8 mouse cellular contexts compared by ENCODE assay signal in the genomic region with DNA sequence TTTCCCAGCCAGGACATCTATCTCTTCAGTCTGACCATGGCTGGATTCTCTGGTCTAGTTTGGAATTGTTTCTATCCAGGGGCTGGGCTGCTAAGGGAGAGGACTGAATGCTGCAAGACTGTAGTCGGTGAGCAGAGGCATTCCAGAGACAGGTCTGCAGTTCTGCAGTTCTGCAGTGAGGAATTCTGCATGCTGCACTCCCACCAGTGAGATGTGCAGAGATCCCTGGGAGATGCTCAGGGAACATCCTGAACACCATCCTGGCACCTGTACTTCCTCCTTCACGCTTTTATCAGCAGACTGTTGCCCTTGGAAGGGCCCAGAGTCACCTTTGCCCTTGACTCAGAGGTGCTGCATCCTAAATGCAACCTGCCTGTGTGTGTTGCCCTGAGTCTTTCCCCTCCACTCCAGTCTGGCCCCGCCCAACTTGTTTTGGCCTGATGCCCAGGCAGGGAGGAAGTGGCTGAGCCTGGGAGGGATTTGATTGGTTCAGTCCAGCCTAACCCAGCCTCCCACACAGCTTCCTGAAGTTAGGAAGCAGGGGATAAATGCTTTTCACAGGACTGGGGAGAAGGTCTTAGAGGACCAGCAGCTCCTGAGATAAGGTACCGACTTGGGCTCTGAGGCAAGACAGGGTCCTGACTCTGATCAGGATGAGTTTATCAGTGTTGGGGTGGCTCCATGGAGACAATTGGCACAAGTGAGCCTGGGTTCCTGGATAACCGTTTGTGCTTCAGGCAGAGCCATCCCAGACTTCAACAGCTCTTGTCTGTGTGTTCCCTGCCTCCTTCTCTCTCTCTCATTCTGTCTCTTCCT. TPM values are rescaled to one million over a fixed set of nuclear protein-coding genes. Genes with fewer than 3 reads are reported as not detected.
DNase-seq lines count a peak whose midpoint lies in the region; ATAC-seq and TF ChIP-seq lines count a peak whose summit lies in the region.
"Not testable (repeated sequence)": the region's sequence is repeated elsewhere in the genome, so short reads cannot be mapped to it uniquely, and the experiment has no call there.

A gene (plus strand): TSS at position 508 of the 816 bp plus-strand sequence.

- H3K27ac ChIP-seq in CH12.LX (ENCODE audit: insufficient read depth, low read depth); forebrain, embryonic 14.5 days (ENCODE audit: low read depth, low read length); liver, embryonic 16.5 days (ENCODE audit: low read length); neural tube, embryonic 12.5 days: not testable (repeated sequence)
- peak within 1 kb of the TSS; percentile 63 for H3K27ac ChIP-seq in stomach, postnatal 0 days (replicated peaks)

- DNase-seq in CH12.LX (ENCODE audit: extremely low read depth): peak; percentile 75
- peak; percentile 14 for DNase-seq in c-Kit-positive CD71-positive TER-119-positive erythroid progenitor cells, embryonic 14.5 days (ENCODE audit: low spot score)
- peak; percentile 94 for DNase-seq in forebrain, embryonic 14.5 days (ENCODE audit: low spot score)
- DNase-seq in heart, postnatal 10 days: peak; percentile 96 to 98
- DNase-seq in large intestine, adult 2 months (ENCODE audit: low read depth, low spot score): peak; percentile 96
- peak; percentile 95 for DNase-seq in stomach, postnatal 0 days (ENCODE audit: low spot score)

- dilution Hi-C loops in CH12.LX (cut with MboI; ENCODE audit: extremely low pct_ligation_motif_present, extremely low pct_unique_long_range_greater_than_20kb, low sequenced_read_pairs): not testable (repeated sequence)

- intact Hi-C loops in heart, postnatal 10 days (cut with DNase I): not testable (repeated sequence)

- H3K4me3 ChIP-seq in CH12.LX (replicated peaks in 1 of 3; ENCODE audit: low read depth in 2 of 3, low read length in 2 of 3, poor library complexity in 1 of 3): peak within 1 kb of the TSS; percentile 65 to 100 (median 70)
- H3K4me3 ChIP-seq in forebrain, embryonic 14.5 days (ENCODE audit: low read depth, low read length): peak within 1 kb of the TSS; percentile 40
- peak within 1 kb of the TSS; percentile 42 for H3K4me3 ChIP-seq in liver, embryonic 16.5 days (ENCODE audit: low read depth, low read length)
- H3K4me3 ChIP-seq in neural tube, embryonic 12.5 days: peak within 1 kb of the TSS; percentile 41
- H3K4me3 ChIP-seq in stomach, postnatal 0 days (ENCODE audit: low read depth, low read length): peak within 1 kb of the TSS; percentile 41

- WGBS in forebrain, embryonic 14.5 days: 7% methylated on average over 5 of the region's 5 CpGs
- 2% methylated on average over 5 of the region's 5 CpGs for WGBS in large intestine, adult 2 months
- 5% methylated on average over 5 of the region's 5 CpGs for WGBS in liver, embryonic 16.5 days (ENCODE audit: insufficient replicate concordance)
- WGBS in neural tube, embryonic 12.5 days: 15% methylated on average over 5 of the region's 5 CpGs
- 5% methylated on average over 5 of the region's 5 CpGs for WGBS in stomach, postnatal 0 days

- TF ChIP-seq RAD21 in CH12.LX (IDR thresholded peaks at IDR 0.05; ENCODE audit: low read depth, low read length): not testable (repeated sequence)

- H3K27me3 ChIP-seq in CH12.LX (replicated peaks); forebrain, embryonic 14.5 days (replicated peaks; ENCODE audit: control insufficient read depth, insufficient read depth, low read length); liver, embryonic 16.5 days (ENCODE audit: control insufficient read depth, insufficient read depth, low read depth, low read length); neural tube, embryonic 12.5 days (replicated peaks); stomach, postnatal 0 days (ENCODE audit: control insufficient read depth, insufficient read depth, low read length): not testable (repeated sequence)

- TF ChIP-seq CTCF in CH12.LX (conservative IDR thresholded peaks at IDR 0.05 in 1 of 2, IDR thresholded peaks at IDR 0.05 in 1 of 2; ENCODE audit: low read depth in 2 of 2, low read length in 2 of 2); stomach, postnatal 0 days (IDR thresholded peaks at IDR 0.05; ENCODE audit: low read depth): not testable (repeated sequence)

- H3K4me2 ChIP-seq in CH12.LX (ENCODE audit: insufficient read depth, low read depth, poor library complexity, severe bottlenecking): peak within 1 kb of the TSS; percentile 82
- peak within 1 kb of the TSS; percentile 59 for H3K4me2 ChIP-seq in forebrain, embryonic 14.5 days (ENCODE audit: low read length)
- H3K4me2 ChIP-seq in liver, embryonic 16.5 days (ENCODE audit: low read depth, low read length): peak within 1 kb of the TSS; percentile 43
- peak within 1 kb of the TSS; percentile 61 for H3K4me2 ChIP-seq in neural tube, embryonic 12.5 days (replicated peaks)
- H3K4me2 ChIP-seq in stomach, postnatal 0 days (replicated peaks; ENCODE audit: low read depth): peak within 1 kb of the TSS; percentile 65

- TF ChIP-seq EP300 in CH12.LX (IDR thresholded peaks at IDR 0.05; ENCODE audit: low read length); stomach, postnatal 0 days (optimal IDR thresholded peaks at IDR 0.05): not testable (repeated sequence)

- peak; percentile 98 for ATAC-seq in forebrain, embryonic 14.5 days
- peak; percentile 85 for ATAC-seq in liver, embryonic 16.5 days (ENCODE audit: low read depth)
- peak; percentile 81 for ATAC-seq in neural tube, embryonic 12.5 days (ENCODE audit: low FRiP score, low read depth)
- peak; percentile 98 for ATAC-seq in stomach, postnatal 0 days (ENCODE audit: low FRiP score, low TSS enrichment)

- H3K36me3 ChIP-seq in CH12.LX (replicated peaks in 1 of 2; ENCODE audit: control insufficient read depth in 1 of 2, insufficient read depth in 1 of 2, low read length in 1 of 2): peaks cover 9 to 11% of the 10 kb centered on the region in 2 experiments
- H3K36me3 ChIP-seq in forebrain, embryonic 14.5 days (ENCODE audit: control insufficient read depth, insufficient read depth, low read length); liver, embryonic 16.5 days (ENCODE audit: control insufficient read depth, insufficient read depth); neural tube, embryonic 12.5 days; stomach, postnatal 0 days (ENCODE audit: control insufficient read depth, insufficient read depth, low read length): not testable (repeated sequence)

- TF ChIP-seq POLR2A in CH12.LX (IDR thresholded peaks at IDR 0.05; ENCODE audit: low read depth, low read length): peak; percentile 65

- peak within 1 kb of the TSS; percentile 47 for H3K9ac ChIP-seq in CH12.LX (ENCODE audit: insufficient read depth, low read depth)
- peak within 1 kb of the TSS; percentile 57 for H3K9ac ChIP-seq in forebrain, embryonic 14.5 days (ENCODE audit: low read length)
- not testable (repeated sequence) for H3K9ac ChIP-seq in liver, embryonic 16.5 days (ENCODE audit: low read depth, low read length)
- H3K9ac ChIP-seq in neural tube, embryonic 12.5 days: peak within 1 kb of the TSS; percentile 42; the same call in 1 of the 2 replicates
- H3K9ac ChIP-seq in stomach, postnatal 0 days (ENCODE audit: low read length): peak within 1 kb of the TSS; percentile 61

- H3K79me2 ChIP-seq in CH12.LX (replicated peaks; ENCODE audit: control insufficient read depth, extremely low read depth, insufficient read depth, poor library complexity, severe bottlenecking): not testable (repeated sequence)

- peaks cover 14 to 56% of the 10 kb centered on the region in 2 experiments for H3K4me1 ChIP-seq in CH12.LX (ENCODE audit: control insufficient read depth in 1 of 2, insufficient read depth in 2 of 2)
- not testable (repeated sequence) for H3K4me1 ChIP-seq in forebrain, embryonic 14.5 days (ENCODE audit: control insufficient read depth, insufficient read depth, low read length); liver, embryonic 16.5 days (ENCODE audit: control insufficient read depth, low read depth, low read length); neural tube, embryonic 12.5 days; stomach, postnatal 0 days (replicated peaks; ENCODE audit: control insufficient read depth, insufficient read depth)

- in situ Hi-C loops in CH12.LX (cut with MboI; ENCODE audit: low pct_ligation_motif_present, low pct_unique_long_range_greater_than_20kb, low sequenced_read_pairs): loop anchor here (25.0 kb wide), 1 partner anchor 326 kb away; no protein-coding TSS in a partner anchor

- H3K9me3 ChIP-seq in CH12.LX (replicated peaks; ENCODE audit: low read length); forebrain, embryonic 14.5 days (replicated peaks; ENCODE audit: control insufficient read depth, low read length); liver, embryonic 16.5 days (replicated peaks; ENCODE audit: control insufficient read depth, low read length); neural tube, embryonic 12.5 days; stomach, postnatal 0 days (ENCODE audit: control insufficient read depth, low read length): not testable (repeated sequence)

TF ChIP-seq in CH12.LX, 34 proteins besides CTCF, POLR2A, EP300 and RAD21 (continues in another document):
- TF ChIP-seq HCFC1 (IDR thresholded peaks at IDR 0.05; ENCODE audit: low read depth, low read length) (peak; percentile 47), NRF1 (IDR thresholded peaks at IDR 0.05; ENCODE audit: low read depth, low read length) (0 out of 2 replicates have a peak, but pooled peaks have one; percentile 23), NELFE (IDR thresholded peaks at IDR 0.05; ENCODE audit: low read depth, low read length) (peak; percentile 55; the same call in 1 of the 2 replicates), ZMIZ1 (IDR thresholded peaks at IDR 0.05; ENCODE audit: low read depth, low read length) (peak; percentile 64; the same call in 1 of the 2 replicates), MAZ (IDR thresholded peaks at IDR 0.05; ENCODE audit: low read depth, low read length) (0 out of 2 replicates have a peak, but pooled peaks have one; percentile 36)

RNA-seq across cellular contexts. Expression of the gene that starts here (rescaled TPM):
- total RNA-seq in CH12.LX (2012; rRNA removed) (30.0 TPM in 2 replicates), CH12.LX (2014; rRNA removed) (28.1 and 28.3 TPM in 2 replicates)
- 31.2 and 33.9 TPM in 2 replicates for polyA plus RNA-seq in CH12.LX (2012; ENCODE audit: insufficient read length, low read depth)
- 18.4 and 20.6 TPM in 2 replicates for polyA plus RNA-seq in forebrain, embryonic 14.5 days (2014; fragmentation: Nextera tagmentation; extraction: Ambion mirVana)
- 10 to 100 TPM in 1 of 2 experiments, 1 to 10 TPM in 1; 8.3 to 12.2 TPM for total RNA-seq in heart, postnatal 10 days (2021)
- 61.9 and 154 TPM in 2 replicates for polyA plus RNA-seq in large intestine, adult 2 months (2012; rRNA removed)
- polyA plus RNA-seq in liver, embryonic 16.5 days (2015; fragmentation: Nextera tagmentation; extraction: Ambion mirVana): 4.4 and 4.6 TPM in 2 replicates
- 19.8 and 25.3 TPM in 2 replicates for polyA plus RNA-seq in neural tube, embryonic 12.5 days (2016; fragmentation: Nextera tagmentation; extraction: Ambion mirVana)
- polyA plus RNA-seq in stomach, postnatal 0 days (2015; fragmentation: Nextera tagmentation; extraction: Ambion mirVana): 18.3 and 18.6 TPM in 2 replicates

Comparison
In these comparisons a context has a peak if more than half of its experiments do, and no peak if none do; other contexts are left out.
1. DNase-seq: peak in every context shown above with its lines; median percentile 97 in heart, postnatal 10 days; 96 in large intestine, adult 2 months; 95 in stomach, postnatal 0 days; 94 in forebrain, embryonic 14.5 days; 75 in CH12.LX; 14 in c-Kit-positive CD71-positive TER-119-positive erythroid progenitor cells, embryonic 14.5 days.